Mouse (Mus musculus): ENCODE results near the gene Arhgap24.
A peak's percentile ranks its signal among the peaks of the same experiment; 100 is the strongest.
"Not testable (repeated sequence)": the region's sequence is repeated elsewhere in the genome, so short reads cannot be mapped to it uniquely, and the experiment has no call there.

Arhgap24 gene

GRCm38 (mm10) chr5:102807518-102807917 is 326.3 kb downstream of the Arhgap24 start:
- no peak for DNase-seq

- peak in 1 of 2 experiments; percentile 34 for DNase-seq
Observed at GRCm38 (mm10) chr5:102810366-102810957, 329.3 kb downstream of the Arhgap24 start.

- no peak for DNase-seq
Observed at GRCm38 (mm10) chr5:102813271-102813670, 332.1 kb downstream of the Arhgap24 start.

GRCm38 (mm10) chr5:102817641-102818040 is 336.4 kb downstream of the Arhgap24 start:
- peak; percentile 86 to 93 for DNase-seq

- peak; percentile 71 to 77 for DNase-seq
Observed at GRCm38 (mm10) chr5:102825538-102825937, 344.3 kb downstream of the Arhgap24 start.

GRCm38 (mm10) chr5:102839071-102839470 is 357.9 kb downstream of the Arhgap24 start:
- DNase-seq, result no peak

GRCm38 (mm10) chr5:102843934-102844709 is 362.9 kb downstream of the Arhgap24 start:
- peak; percentile 79 to 94 for DNase-seq

- DNase-seq, result peak; percentile 88 to 92
Observed at GRCm38 (mm10) chr5:102844731-102845598, 363.8 kb downstream of the Arhgap24 start.

- DNase-seq, result no peak
Observed at GRCm38 (mm10) chr5:102845800-102846199, 364.6 kb downstream of the Arhgap24 start.

- peak; percentile 49 for DNase-seq
Observed at GRCm38 (mm10) chr5:102847859-102848258, 366.7 kb downstream of the Arhgap24 start.

GRCm38 (mm10) chr5:102851761-102852160 is 370.6 kb downstream of the Arhgap24 start:
- DNase-seq, result no peak

GRCm38 (mm10) chr5:102853750-102854149 is 372.6 kb downstream of the Arhgap24 start:
- DNase-seq, result peak; percentile 44 to 57

- peak; percentile 68 to 76 for DNase-seq
Observed at GRCm38 (mm10) chr5:102855805-102856204, 374.6 kb downstream of the Arhgap24 start.

GRCm38 (mm10) chr5:102858047-102858446 is 376.9 kb downstream of the Arhgap24 start:
- no peak for DNase-seq

GRCm38 (mm10) chr5:102859749-102860148 is 378.6 kb downstream of the Arhgap24 start:
- DNase-seq, result no peak

GRCm38 (mm10) chr5:102868196-102868595 is 387.0 kb downstream of the Arhgap24 start:
- DNase-seq, result peak; percentile 50 to 56

- DNase-seq, result not testable (repeated sequence)
Observed at GRCm38 (mm10) chr5:102872996-102873395, 391.8 kb downstream of the Arhgap24 start.

GRCm38 (mm10) chr5:102874605-102875298 is 393.6 kb downstream of the Arhgap24 start:
- DNase-seq, result peak; percentile 72 to 82

- no peak for DNase-seq
Observed at GRCm38 (mm10) chr5:102875628-102876027, 394.4 kb downstream of the Arhgap24 start.

- DNase-seq, result no peak
Observed at GRCm38 (mm10) chr5:102888482-102889162, 407.4 kb downstream of the Arhgap24 start.

- no peak for DNase-seq
Observed at GRCm38 (mm10) chr5:102889163-102889488, 407.9 kb downstream of the Arhgap24 start.

GRCm38 (mm10) chr5:102892226-102892625 is 411.0 kb downstream of the Arhgap24 start:
- DNase-seq, result no peak

Data from kidney, postnatal 36 days (tissue).